Mouse (Mus musculus) spleen, adult 10 weeks (tissue): ENCODE measurements around the gene Ccna2. TPM values are rescaled to one million over a fixed set of nuclear protein-coding genes. Genes with fewer than 3 reads are reported as not detected.

Experiments used
- polyA plus RNA-seq: library from polyadenylated mRNA; stranded (reverse); fragments of 350-450 nt; fragmentation: Illumina TruSeq; extraction: RNeasy Lipid Tissue Mini Kit (QIAGEN cat#74804); gene quantifications from one replicate; pipeline ENCODE4 v1.2.3, GENCODE M21; 2015; ENCODE audit warnings: low replicate concordance; ENCODE audit not compliant: insufficient read depth

Ccna2 gene
- 40.4 TPM for polyA plus RNA-seq

GRCm38 (mm10) chr3:36571827-36572378, at the start of gene Ccna2:
Ccna2 (minus strand) TSS chr3:36572150.

DNA sequence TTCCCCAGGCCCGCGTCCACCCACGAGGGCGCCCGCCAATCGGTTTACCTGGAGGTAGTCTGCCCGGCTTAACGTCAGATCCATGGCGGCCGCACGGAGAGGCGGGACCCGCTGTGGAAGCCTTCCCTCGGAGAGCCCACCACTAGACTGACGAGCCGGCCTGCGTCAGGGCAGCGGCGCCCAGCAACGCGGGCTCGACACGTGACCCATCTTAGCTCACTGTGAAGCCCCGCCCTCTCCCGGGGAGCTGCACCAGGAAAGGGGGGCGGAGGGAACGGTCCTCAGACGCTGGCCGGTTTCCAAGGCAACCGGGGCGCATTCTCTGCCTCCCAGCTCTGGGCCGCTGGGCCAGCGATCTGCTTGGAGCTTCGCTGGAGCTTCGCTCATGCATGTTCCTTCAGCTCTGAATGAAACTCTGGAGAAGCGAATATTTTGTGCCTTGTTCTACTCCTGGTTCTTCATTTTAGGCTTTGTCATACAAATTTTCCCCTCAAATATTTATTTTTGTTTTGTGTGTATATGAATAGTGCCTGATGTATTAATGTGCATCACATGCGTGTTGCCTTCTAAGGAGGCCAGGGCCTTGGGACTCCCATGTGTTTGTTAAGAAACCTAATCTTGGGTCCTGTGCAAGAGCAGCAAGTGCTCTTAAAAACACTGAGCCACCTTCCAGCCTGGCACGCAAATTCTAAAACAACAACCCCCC, 41.4 kb upstream of the Ccna2 start, which contains the start of gene Bbs7:
Bbs7 (minus strand) TSS at position 276 of the 706 bp plus-strand sequence.

DNA sequence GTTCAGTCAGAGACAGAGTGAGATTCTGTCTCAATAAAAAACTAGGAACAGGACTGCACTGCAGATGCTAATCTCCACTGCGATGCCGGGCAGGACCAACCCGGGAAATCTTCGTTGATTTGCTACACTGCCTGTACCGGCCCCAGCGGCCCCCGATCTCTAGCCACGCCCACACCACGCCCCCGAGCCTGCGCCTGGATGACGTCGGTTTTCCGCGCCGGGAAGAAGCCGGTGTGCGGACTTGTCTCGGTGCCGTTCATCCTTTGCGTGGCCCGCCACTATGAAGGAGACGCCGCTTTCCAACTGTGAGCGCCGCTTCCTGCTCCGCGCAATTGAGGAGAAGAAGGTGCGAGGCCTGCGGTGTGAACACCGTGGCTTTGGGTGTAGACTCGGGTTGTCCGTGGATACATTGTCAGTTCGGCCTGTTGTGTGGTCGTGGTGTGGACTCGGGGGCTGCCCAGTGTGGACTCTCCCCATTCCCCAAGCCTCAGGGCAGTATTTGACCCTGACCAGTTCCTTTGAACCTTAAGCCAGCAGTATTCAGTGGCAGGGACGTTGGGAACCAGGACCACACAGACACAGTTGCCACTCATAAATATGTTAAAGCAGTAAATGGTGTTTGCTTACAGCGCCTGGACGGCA, 19.4 kb downstream of the Ccna2 start, which contains the start of gene Exosc9:
Exosc9 (plus strand) TSS at position 201 of the 642 bp plus-strand sequence.

GRCm38 (mm10) chr3:36521073-36522060, 50.6 kb downstream of the Ccna2 start, which contains the start of gene Gm11549:
Gm11549 (minus strand) TSS chr3:36521813.

Other genes starting within 250 kb of the Ccna2 start
- 137 TPM for gene Anxa5, start 96.3 kb downstream of the Ccna2 start, polyA plus RNA-seq
- 0.47 TPM for gene 1810062G17Rik, start 96.2 kb downstream of the Ccna2 start, polyA plus RNA-seq
- gene Gm11549, start 50.3 kb downstream of the Ccna2 start, polyA plus RNA-seq, result 0.08 TPM
- gene Exosc9, start 19.5 kb downstream of the Ccna2 start, polyA plus RNA-seq, result 59.1 TPM
- 3.0 TPM for gene Bbs7, start 41.3 kb upstream of the Ccna2 start, polyA plus RNA-seq
- gene Trpc3, start 118.0 kb upstream of the Ccna2 start, polyA plus RNA-seq, result 5.4 TPM